Mouse (Mus musculus): ENCODE measurements at regions not wholly inside any gene's neighbourhood (a gene's known extent, or its start where the extent isn't known, plus 50 kb on each side); places are given as distances from the start of the nearest gene placed in this dataset.

DNA sequence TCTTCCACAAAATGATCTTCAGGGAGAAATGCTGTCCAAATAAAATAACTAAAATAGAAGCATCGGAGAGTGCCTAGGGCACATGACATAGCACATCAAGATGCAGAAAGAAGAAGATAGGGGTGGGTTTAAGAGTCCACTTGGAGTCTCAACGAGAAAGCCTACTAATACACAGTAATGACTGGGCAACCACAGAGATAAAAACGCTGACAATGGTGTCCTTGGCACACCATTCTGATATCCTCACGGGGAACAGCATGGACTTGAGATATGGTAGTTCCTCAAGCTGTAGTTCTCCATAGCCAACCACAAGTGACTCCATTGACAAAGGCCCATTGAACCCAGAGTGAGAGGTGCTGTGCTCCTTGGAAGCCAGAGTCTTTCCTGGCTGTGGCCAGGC is 105.8 kb downstream of the Dad1 start:
- TF ChIP-seq CTCF (IDR thresholded peaks at IDR 0.05; ENCODE audit: insufficient read depth, low read depth, low read length) (no peak), POLR2A (IDR thresholded peaks at IDR 0.05; ENCODE audit: insufficient read depth, low read depth, low read length) (no peak)

All from olfactory bulb, adult 2 months (tissue).